Mouse (Mus musculus) embryonic facial prominence, embryonic 10.5 days (tissue): ENCODE measurements around the gene Prm2. TPM values are rescaled to one million over a fixed set of nuclear protein-coding genes. Genes with fewer than 3 reads are reported as not detected.

Experiments used
- DNase-seq: peaks from one replicate; pipeline ENCODE4 v3.0.0-alpha.2; 2017; ENCODE audit warnings: low spot score
- H3K27ac ChIP-seq: fragments of 300-500 bp; sonication (generic); replicated peaks from 2 replicates; pipeline ENCODE4 v1.5.1; 2016; ENCODE audit warnings: mild to moderate bottlenecking
- H3K27me3 ChIP-seq: fragments of 300-500 bp; sonication (generic); replicated peaks from 2 replicates; pipeline ENCODE4 v1.6.1; 2016; ENCODE audit warnings: low read depth, mild to moderate bottlenecking; ENCODE audit not compliant: poor library complexity, severe bottlenecking
- H3K36me3 ChIP-seq: fragments of 300-500 bp; sonication (generic); replicated peaks from 2 replicates; pipeline ENCODE4 v1.6.1; 2016; ENCODE audit warnings: mild to moderate bottlenecking, moderate library complexity
- H3K4me1 ChIP-seq: fragments of 300-500 bp; sonication (generic); 2 replicates; pipeline ENCODE4 v1.6.1; 2016
- H3K4me3 ChIP-seq: fragments of 300-500 bp; sonication (generic); 2 replicates; pipeline ENCODE4 v1.5.1; 2016; ENCODE audit warnings: mild to moderate bottlenecking, moderate library complexity
- H3K9me3 ChIP-seq: fragments of 300-500 bp; sonication (generic); 2 replicates; pipeline ENCODE4 v1.6.1; 2016; ENCODE audit warnings: mild to moderate bottlenecking
- WGBS: fragments of 180-500 bp; shearing (Covaris S2); methylation state at CpG from one replicate; pipeline ENCODE4 v1.1.7; 2016; 5-methylcytosine and 5-hydroxymethylcytosine counted together
- polyA plus RNA-seq: library from polyadenylated mRNA; unstranded; fragments of >200 nt; fragmentation: Nextera tagmentation; extraction: Ambion mirVana; gene quantifications from 2 replicates; pipeline ENCODE4 v1.2.1, GENCODE M21; 2016

The Prm2 gene
- polyA plus RNA-seq, 1 experiment from 2014 or later, result not detected

GRCm38 (mm10) chr16:10827766-10828460, 32.0 kb upstream of the Prm2 start:
- no peak overlapping the region for H3K27ac ChIP-seq
- no peaks in the 10 kb centered on the region for H3K36me3 ChIP-seq
- DNase-seq, result no peak
- WGBS, result 86% methylated on average over 7 of the region's 7 CpGs
- no peaks in the 10 kb centered on the region for H3K27me3 ChIP-seq
- H3K4me3 ChIP-seq, result no peak overlapping the region
- H3K4me1 ChIP-seq, result peaks cover 10% of the 10 kb centered on the region; the same call in 1 of the 2 replicates
- H3K9me3 ChIP-seq, result no peaks in the 10 kb centered on the region; the same call in 1 of the 2 replicates

- H3K4me3 ChIP-seq, result no peak overlapping the region
- H3K27me3 ChIP-seq, result no peaks in the 10 kb centered on the region
- DNase-seq, result no peak
- no peak overlapping the region for H3K27ac ChIP-seq
- H3K9me3 ChIP-seq, result no peaks in the 10 kb centered on the region; the same call in 1 of the 2 replicates
- peaks cover 10% of the 10 kb centered on the region; the same call in 1 of the 2 replicates for H3K4me1 ChIP-seq
- H3K36me3 ChIP-seq, result no peaks in the 10 kb centered on the region
- WGBS, result 90% methylated on average over 9 of the region's 9 CpGs
These were observed 31.3 kb upstream of the Prm2 start for GRCm38 (mm10) chr16:10827269-10827668.

GRCm38 (mm10) chr16:10825840-10826239, 29.9 kb upstream of the Prm2 start:
- no peak for DNase-seq
- H3K27me3 ChIP-seq, result no peaks in the 10 kb centered on the region
- no peak overlapping the region for H3K4me3 ChIP-seq
- no peaks in the 10 kb centered on the region; the same call in 1 of the 2 replicates for H3K9me3 ChIP-seq
- peaks cover 15% of the 10 kb centered on the region; the same call in 1 of the 2 replicates for H3K4me1 ChIP-seq
- H3K36me3 ChIP-seq, result no peaks in the 10 kb centered on the region
- no peak overlapping the region for H3K27ac ChIP-seq
- WGBS, result 88% methylated on average over 4 of the region's 4 CpGs

DNA sequence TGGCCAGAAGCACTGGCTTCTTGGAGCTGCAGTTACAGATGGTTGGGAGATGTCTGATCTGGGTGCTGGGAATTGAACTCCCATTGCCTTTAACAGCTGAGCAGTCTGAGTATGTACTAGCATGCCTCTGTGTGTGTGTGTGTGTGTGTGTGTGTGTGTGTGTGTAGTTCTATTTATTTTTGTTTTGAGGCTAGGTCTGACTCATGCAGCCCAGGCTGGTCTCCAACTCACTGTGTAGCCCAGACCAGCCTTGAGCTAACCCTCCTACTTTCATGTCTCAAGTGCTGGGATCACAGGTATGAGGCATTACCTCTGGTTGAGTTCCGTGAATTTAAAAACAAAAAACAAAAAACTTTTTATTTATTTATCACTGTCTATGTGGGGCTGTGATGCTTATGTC, 28.6 kb upstream of the Prm2 start:
- no peaks in the 10 kb centered on the region for H3K36me3 ChIP-seq
- 85% methylated on average over 1 of the region's 1 CpGs for WGBS
- H3K9me3 ChIP-seq, result no peaks in the 10 kb centered on the region; the same call in 1 of the 2 replicates
- no peaks in the 10 kb centered on the region for H3K27me3 ChIP-seq
- DNase-seq, result no peak
- no peak overlapping the region for H3K27ac ChIP-seq
- peaks cover 15% of the 10 kb centered on the region; the same call in 1 of the 2 replicates for H3K4me1 ChIP-seq
- H3K4me3 ChIP-seq, result no peak overlapping the region

GRCm38 (mm10) chr16:10821387-10821786, 25.5 kb upstream of the Prm2 start:
- no peaks in the 10 kb centered on the region for H3K27me3 ChIP-seq
- no peak for DNase-seq
- no peak overlapping the region for H3K27ac ChIP-seq
- no peaks in the 10 kb centered on the region; the same call in 1 of the 2 replicates for H3K9me3 ChIP-seq
- H3K4me1 ChIP-seq, result peaks cover 15% of the 10 kb centered on the region; the same call in 1 of the 2 replicates
- H3K36me3 ChIP-seq, result no peaks in the 10 kb centered on the region
- 77% methylated on average over 4 of the region's 4 CpGs for WGBS
- no peak overlapping the region for H3K4me3 ChIP-seq

- Histone ChIP-seq H3K4me3 (no peak overlapping the region), H3K27ac (no peak overlapping the region), H3K27me3 (no peaks in the 10 kb centered on the region), H3K9me3 (no peaks in the 10 kb centered on the region; the same call in 1 of the 2 replicates), H3K4me1 (peaks cover 6% of the 10 kb centered on the region; the same call in 1 of the 2 replicates), H3K36me3 (no peaks in the 10 kb centered on the region)
- 69% methylated on average over 3 of the region's 3 CpGs for WGBS
- DNase-seq, result no peak
These were observed 24.0 kb upstream of the Prm2 start for GRCm38 (mm10) chr16:10819966-10820365.

DNA sequence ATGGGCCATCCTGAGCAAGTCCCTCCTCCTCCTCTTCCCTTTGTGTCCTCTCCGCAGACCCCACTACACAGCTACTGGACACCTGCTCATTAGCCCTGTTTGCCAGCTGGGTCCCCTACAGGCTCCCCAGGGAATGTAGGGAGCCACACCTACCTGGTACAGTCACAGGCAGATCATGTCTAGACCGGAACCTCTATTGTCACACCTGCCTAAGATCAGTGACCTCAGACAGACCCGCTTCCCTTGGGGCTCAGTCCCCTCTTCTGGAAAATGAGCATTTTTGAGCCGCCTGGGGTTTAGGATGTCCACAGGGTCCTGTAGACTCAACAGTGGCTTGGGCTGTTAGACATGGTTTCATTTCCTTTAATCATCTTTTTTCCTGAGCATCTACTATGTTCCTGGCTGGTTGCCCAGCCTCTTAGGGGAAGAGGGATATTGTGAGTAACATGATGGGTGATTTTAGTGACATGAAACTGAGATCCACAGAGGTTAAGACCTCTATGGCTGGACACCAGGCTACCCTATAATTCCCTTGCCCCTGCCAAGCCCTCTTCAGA, 22.7 kb upstream of the Prm2 start:
- no peak overlapping the region for H3K4me3 ChIP-seq
- DNase-seq, result no peak
- 78% methylated on average over 4 of the region's 4 CpGs for WGBS
- no peaks in the 10 kb centered on the region; the same call in 1 of the 2 replicates for H3K9me3 ChIP-seq
- peaks cover 4% of the 10 kb centered on the region; the same call in 1 of the 2 replicates for H3K4me1 ChIP-seq
- H3K27ac ChIP-seq, result no peak overlapping the region
- H3K36me3 ChIP-seq, result no peaks in the 10 kb centered on the region
- no peaks in the 10 kb centered on the region for H3K27me3 ChIP-seq

DNA sequence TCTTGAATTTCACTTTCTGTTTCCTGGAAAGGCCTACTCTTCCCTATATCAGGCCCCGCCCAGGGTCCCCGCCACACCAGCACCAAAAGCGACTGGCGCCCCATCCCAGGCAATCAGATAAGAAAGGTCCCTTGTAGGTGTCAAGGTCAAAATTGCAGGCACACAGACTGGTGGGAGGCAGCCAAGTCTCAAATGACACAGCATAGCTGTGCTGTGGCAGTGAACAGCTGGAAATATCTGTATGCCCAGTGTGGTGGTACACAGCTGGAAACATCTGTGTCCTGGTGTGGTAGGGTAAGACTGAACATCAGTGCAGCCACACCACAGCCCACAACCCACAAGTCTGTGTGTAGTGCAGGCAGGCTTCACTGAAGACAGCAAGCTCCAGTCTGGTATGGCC, 18.9 kb upstream of the Prm2 start:
- DNase-seq, result no peak
- H3K4me1 ChIP-seq, result no peaks in the 10 kb centered on the region

DNA sequence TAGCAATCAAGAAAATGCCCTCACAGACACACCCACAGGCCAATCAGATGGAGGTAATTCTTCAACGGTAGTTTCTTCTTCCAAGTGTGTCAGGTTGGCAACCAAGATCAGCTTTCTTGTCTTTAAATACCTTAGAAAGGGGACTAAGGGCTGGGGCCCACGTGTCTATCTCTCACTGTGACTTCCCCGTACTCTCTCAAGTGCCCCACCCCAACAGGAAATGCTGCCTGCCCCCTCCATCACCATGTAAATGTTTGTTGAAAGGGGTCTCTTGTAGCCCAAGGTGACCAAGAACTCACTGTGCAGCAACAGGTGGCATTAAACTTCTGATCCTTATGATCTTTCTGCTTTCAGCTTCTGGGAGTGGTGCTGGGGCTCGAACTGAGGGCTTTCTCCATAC, 17.8 kb upstream of the Prm2 start:
- 78% methylated on average over 4 of the region's 4 CpGs for WGBS
- no peaks in the 10 kb centered on the region for H3K9me3 ChIP-seq
- H3K36me3 ChIP-seq, result no peaks in the 10 kb centered on the region
- H3K4me1 ChIP-seq, result no peaks in the 10 kb centered on the region
- no peak overlapping the region for H3K27ac ChIP-seq
- no peak overlapping the region for H3K4me3 ChIP-seq
- DNase-seq, result no peak
- H3K27me3 ChIP-seq, result no peaks in the 10 kb centered on the region

More for the DNA sequence above, 18.9 kb upstream of the Prm2 start:
- H3K27ac ChIP-seq, result no peak overlapping the region
- H3K36me3 ChIP-seq, result no peaks in the 10 kb centered on the region
- WGBS, result 83% methylated on average over 4 of the region's 4 CpGs
- no peaks in the 10 kb centered on the region for H3K27me3 ChIP-seq
- H3K9me3 ChIP-seq, result no peaks in the 10 kb centered on the region
- H3K4me3 ChIP-seq, result no peak overlapping the region

GRCm38 (mm10) chr16:10812865-10813371, 17.0 kb upstream of the Prm2 start, which contains the start of gene Gm11172:
Gm11172 (plus strand) TSS chr16:10812915.
- Histone ChIP-seq H3K27ac (no peak within 1 kb of the TSS), H3K9me3 (no peaks in the 10 kb centered on the region), H3K36me3 (no peaks in the 10 kb centered on the region), H3K27me3 (no peaks in the 10 kb centered on the region), H3K4me1 (no peaks in the 10 kb centered on the region), H3K4me3 (no peak within 1 kb of the TSS)
- DNase-seq, result no peak
- 85% methylated on average over 2 of the region's 2 CpGs for WGBS

GRCm38 (mm10) chr16:10810376-10810775, 14.4 kb upstream of the Prm2 start:
- Histone ChIP-seq H3K36me3 (no peaks in the 10 kb centered on the region), H3K4me3 (no peak overlapping the region), H3K27me3 (no peaks in the 10 kb centered on the region), H3K4me1 (0 out of 2 replicates have a peak, but pooled peaks cover 4% of the 10 kb centered on the region), H3K27ac (no peak overlapping the region), H3K9me3 (no peaks in the 10 kb centered on the region)
- no peak for DNase-seq
- 89% methylated on average over 1 of the region's 1 CpGs for WGBS

GRCm38 (mm10) chr16:10805789-10806527, 10.0 kb upstream of the Prm2 start, which contains the start of gene Prm1:
Prm1 (minus strand) TSS chr16:10805839.
- Histone ChIP-seq H3K4me1 (0 out of 2 replicates have a peak, but pooled peaks cover 4% of the 10 kb centered on the region), H3K36me3 (no peaks in the 10 kb centered on the region), H3K27ac (no peak within 1 kb of the TSS), H3K9me3 (no peaks in the 10 kb centered on the region), H3K27me3 (no peaks in the 10 kb centered on the region), H3K4me3 (no peak within 1 kb of the TSS)
- WGBS, result 79% methylated on average over 10 of the region's 10 CpGs
- no peak for DNase-seq
